Mouse (Mus musculus) liver, adult 2 months (tissue): ENCODE measurements around the gene Stag2. TPM values are rescaled to one million over a fixed set of nuclear protein-coding genes. Genes with fewer than 3 reads are reported as not detected.

Experiments used
- DNase-seq: peaks from one replicate; pipeline ENCODE4 v3.0.0-alpha.2; 2011; ENCODE audit warnings: low read depth, low spot score; ENCODE audit errors: extremely low read depth
- H3K27ac ChIP-seq: fragments of 200-500 bp; replicated peaks from 2 replicates; pipeline ENCODE4 v1.5.1; 2012; ENCODE audit warnings: low read depth, mild to moderate bottlenecking, control low read depth, inconsistent platforms, low read length; ENCODE audit not compliant: insufficient read depth
- H3K27me3 ChIP-seq: fragments of 200-500 bp; 2 replicates; pipeline ENCODE4 v1.6.1; 2012; ENCODE audit warnings: mild to moderate bottlenecking, moderate library complexity, low read length, inconsistent platforms; ENCODE audit not compliant: control insufficient read depth, insufficient read depth
- H3K36me3 ChIP-seq: fragments of 200-500 bp; 2 replicates; pipeline ENCODE4 v1.6.1; 2012; ENCODE audit warnings: low read length, inconsistent platforms; ENCODE audit not compliant: control insufficient read depth, insufficient read depth
- H3K4me1 ChIP-seq: fragments of 200-500 bp; 2 replicates; pipeline ENCODE4 v1.6.1; 2011; ENCODE audit warnings: low read length; ENCODE audit not compliant: control insufficient read depth, insufficient read depth
- H3K4me3 ChIP-seq: fragments of 200-500 bp; 2 replicates; pipeline ENCODE4 v1.5.1; 2011; ENCODE audit warnings: low read depth, mild to moderate bottlenecking, control low read depth, low read length, moderate library complexity; ENCODE audit not compliant: insufficient read depth
- H3K79me2 ChIP-seq: fragments of 200-500 bp; 2 replicates; pipeline ENCODE4 v1.6.1; 2012; ENCODE audit warnings: inconsistent platforms, mild to moderate bottlenecking, low read length, moderate library complexity; ENCODE audit not compliant: control insufficient read depth, insufficient read depth
- H3K9ac ChIP-seq: fragments of 200-500 bp; 2 replicates; pipeline ENCODE4 v1.6.1; 2012; ENCODE audit warnings: low read depth, mild to moderate bottlenecking, control low read depth, inconsistent platforms, low read length
- CTCF ChIP-seq: fragments of 200-500 bp; IDR thresholded peaks from 2 replicates; pipeline ENCODE4 v1.5.1; 2011; ENCODE audit warnings: low read depth, low read length, control low read depth
- POLR2A ChIP-seq: fragments of 200-500 bp; IDR thresholded peaks from 2 replicates; pipeline ENCODE4 v1.6.1; 2011; ENCODE audit warnings: low read length, control low read depth; ENCODE audit not compliant: insufficient read depth; ENCODE audit errors: extremely low read depth
- WGBS: fragments of 180-500 bp; shearing (Covaris S2); methylation state at CpG from one replicate; pipeline ENCODE4 v1.1.7; 2018; 5-methylcytosine and 5-hydroxymethylcytosine counted together
- polyA plus RNA-seq: library from polyadenylated mRNA; depleted of rRNA; stranded (reverse); fragments of >200 nt; gene quantifications from 2 replicates; pipeline ENCODE4 v1.2.3, GENCODE M21; 2012
- total RNA-seq: library from RNA; depleted of rRNA; stranded (reverse); fragments of >200 nt; gene quantifications from 2 replicates; pipeline ENCODE4 v1.2.3, GENCODE M21; 2014

The Stag2 gene
- total and polyA plus RNA-seq, 2 experiments = 3.7 to 66.2 TPM

GRCm38 (mm10) chrX:42151024-42151754, 2.1 kb downstream of the Stag2 start:
- under 1% methylated on average over 25 of the region's 25 CpGs for WGBS

DNA sequence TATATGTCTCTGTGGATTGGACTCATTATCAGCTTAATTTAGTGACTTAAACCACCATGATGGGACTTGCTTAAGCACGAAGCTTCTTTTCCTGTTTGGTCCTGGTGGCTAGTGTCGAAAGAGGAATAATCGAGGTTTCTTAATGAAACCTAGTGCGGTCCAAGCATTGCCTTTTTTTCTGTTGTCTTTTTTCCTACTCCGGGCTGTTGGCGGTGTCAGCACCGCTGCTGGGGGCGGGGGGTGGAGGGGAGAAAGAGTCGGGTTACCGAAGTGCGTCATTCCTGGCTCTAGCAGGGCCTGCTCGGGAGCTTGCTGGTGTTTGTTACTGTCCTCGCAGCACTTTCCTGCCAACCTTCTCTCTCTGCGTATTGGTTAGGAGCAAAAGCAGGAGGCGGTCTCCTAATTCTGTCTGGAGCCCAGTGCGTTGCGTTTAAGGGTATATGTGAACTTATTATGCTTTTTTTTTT, 2.8 kb downstream of the Stag2 start:
- DNase-seq = peak; percentile 92
- 0 out of 2 replicates have a peak, but pooled peaks have one; percentile 8 for TF ChIP-seq POLR2A
- no peak for TF ChIP-seq CTCF
- WGBS = 0% methylated on average over 17 of the region's 17 CpGs
- Histone ChIP-seq H3K27me3 (no peaks in the 10 kb centered on the region), H3K36me3 (no peaks in the 10 kb centered on the region), H3K9ac (peak overlapping the region; percentile 69), H3K4me3 (peak overlapping the region; percentile 45), H3K79me2 (peaks cover 3% of the 10 kb centered on the region; the same call in 1 of the 2 replicates), H3K4me1 (peaks cover 7% of the 10 kb centered on the region), H3K27ac (peak overlapping the region; percentile 82)

More at GRCm38 (mm10) chrX:42151024-42151754, 2.1 kb downstream of the Stag2 start:
- Histone ChIP-seq H3K9ac (peak overlapping the region; percentile 77), H3K4me3 (peak overlapping the region; percentile 79), H3K4me1 (peaks cover 6% of the 10 kb centered on the region), H3K27ac (peak overlapping the region; percentile 82), H3K27me3 (no peaks in the 10 kb centered on the region), H3K36me3 (no peaks in the 10 kb centered on the region), H3K79me2 (peaks cover 3% of the 10 kb centered on the region; the same call in 1 of the 2 replicates)
- TF ChIP-seq POLR2A (no peak), CTCF (no peak)
- DNase-seq = peak; percentile 37

DNA sequence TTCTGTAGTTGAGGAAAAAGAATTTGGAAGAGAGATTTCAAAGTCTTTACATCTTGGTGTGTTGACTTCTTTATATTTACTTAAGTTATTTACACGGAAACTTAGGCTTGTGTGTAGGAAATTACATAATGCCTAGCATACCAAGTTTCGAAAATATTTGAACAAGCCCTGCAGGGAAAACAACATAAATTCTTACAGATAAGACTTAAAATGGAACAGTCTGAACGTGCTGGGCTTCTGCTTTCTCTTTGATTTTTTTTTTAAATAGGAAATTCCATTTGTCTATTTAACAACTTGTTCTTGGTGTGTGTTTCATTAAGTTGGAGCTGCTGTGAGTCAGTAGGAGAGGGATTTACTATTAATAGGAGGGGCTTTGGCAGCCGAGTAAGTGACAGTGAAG, 3.9 kb downstream of the Stag2 start:
- H3K36me3 ChIP-seq = no peaks in the 10 kb centered on the region
- H3K4me3 ChIP-seq = peak overlapping the region; percentile 44
- peaks cover 7% of the 10 kb centered on the region for H3K4me1 ChIP-seq
- peak; percentile 78 for DNase-seq
- 0 out of 2 replicates have a peak overlapping the region, but pooled peaks have one; percentile 63 for H3K9ac ChIP-seq
- 0% methylated on average over 4 of the region's 4 CpGs for WGBS
- peaks cover 3% of the 10 kb centered on the region; the same call in 1 of the 2 replicates for H3K79me2 ChIP-seq
- H3K27ac ChIP-seq = peak overlapping the region; percentile 65
- TF ChIP-seq POLR2A (no peak), CTCF (no peak)
- H3K27me3 ChIP-seq = no peaks in the 10 kb centered on the region

DNA sequence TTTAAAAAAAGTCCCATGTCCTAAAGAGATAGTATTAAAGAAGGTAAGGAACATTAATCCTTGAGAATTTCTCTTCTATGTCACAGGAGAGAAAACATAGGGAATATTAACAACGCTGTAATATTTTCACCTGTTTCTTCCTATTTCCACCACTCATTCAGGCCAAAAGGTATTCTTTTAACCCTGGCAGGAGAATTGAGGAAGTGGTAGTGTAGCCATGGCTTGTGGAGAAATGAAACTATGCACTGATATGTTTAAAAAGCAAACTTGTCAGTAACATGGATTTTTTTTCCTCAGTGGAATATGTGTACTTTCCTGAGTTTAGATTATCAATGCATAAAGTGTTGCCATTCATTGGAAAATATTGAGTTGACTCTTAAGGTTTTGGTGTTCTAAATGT, 16.3 kb downstream of the Stag2 start:
- no peak overlapping the region for H3K9ac ChIP-seq
- no peaks in the 10 kb centered on the region for H3K36me3 ChIP-seq
- H3K27me3 ChIP-seq = no peaks in the 10 kb centered on the region
- no peak overlapping the region for H3K4me3 ChIP-seq
- WGBS = 83% methylated on average over 1 of the region's 1 CpGs
- no peak overlapping the region for H3K27ac ChIP-seq
- no peak for DNase-seq
- H3K79me2 ChIP-seq = peaks cover 10% of the 10 kb centered on the region; the same call in 1 of the 2 replicates
- TF ChIP-seq CTCF (no peak), POLR2A (no peak)
- H3K4me1 ChIP-seq = peaks cover 2% of the 10 kb centered on the region; the same call in 1 of the 2 replicates

GRCm38 (mm10) chrX:42170811-42171210, 21.7 kb downstream of the Stag2 start:
- WGBS = 80% methylated on average over 5 of the region's 5 CpGs

More at GRCm38 (mm10) chrX:42170811-42171210, 21.7 kb downstream of the Stag2 start:
- no peak for DNase-seq
- no peak overlapping the region for H3K27ac ChIP-seq
- peaks cover 14% of the 10 kb centered on the region for H3K79me2 ChIP-seq
- TF ChIP-seq POLR2A (no peak), CTCF (no peak)
- no peaks in the 10 kb centered on the region for H3K36me3 ChIP-seq
- no peaks in the 10 kb centered on the region; the same call in 1 of the 2 replicates for H3K4me1 ChIP-seq
- H3K4me3 ChIP-seq = no peak overlapping the region
- no peaks in the 10 kb centered on the region for H3K27me3 ChIP-seq
- H3K9ac ChIP-seq = no peak overlapping the region
